Mouse (Mus musculus) spleen, adult 2 months (tissue): ENCODE data around the gene Dhx36.

Source experiments
- CTCF ChIP-seq: fragments of 200-500 bp; IDR thresholded peaks from 2 replicates; pipeline ENCODE4 v1.5.1; 2011; ENCODE audit warnings: mild to moderate bottlenecking, inconsistent platforms; ENCODE audit not compliant: insufficient read depth, insufficient read length, insufficient replicate concordance; ENCODE audit errors: extremely low read depth
- POLR2A ChIP-seq: fragments of 200-500 bp; IDR thresholded peaks from 2 replicates; pipeline ENCODE4 v1.6.1; 2011; ENCODE audit warnings: low read depth, low read length, inconsistent platforms

- TF ChIP-seq CTCF (no peak), POLR2A (no peak)
These were observed 59.7 kb downstream of the Dhx36 start for GRCm38 (mm10) chr3:62447151-62447550.
